Mouse (Mus musculus) forebrain, postnatal 0 days (tissue): ENCODE measurements around the gene Nelfe. TPM values are rescaled to one million over a fixed set of nuclear protein-coding genes. Genes with fewer than 3 reads are reported as not detected.
"Not testable (repeated sequence)": the region's sequence is repeated elsewhere in the genome, so short reads cannot be mapped to it uniquely, and the experiment has no call there.

Experiments used
- ATAC-seq: fragments of 200-750 bp; cut with Nextera tagmentation; 2 replicates; pipeline ENCODE4 v1.8.0; 2017; ENCODE audit warnings: mild to moderate bottlenecking, moderate library complexity
- DNase-seq: peaks from one replicate; pipeline ENCODE4 v3.0.0-alpha.2; 2015
- H3K27ac ChIP-seq: fragments of 300-500 bp; sonication (generic); 2 replicates; pipeline ENCODE4 v1.5.1; 2014; ENCODE audit warnings: low read depth, mild to moderate bottlenecking, antibody characterized with exemption, low read length, moderate library complexity, mixed read lengths
- H3K27me3 ChIP-seq: fragments of 300-500 bp; sonication (generic); 2 replicates; pipeline ENCODE4 v1.6.1; 2014; ENCODE audit warnings: mild to moderate bottlenecking, low read length, mixed read lengths; ENCODE audit not compliant: insufficient read depth
- H3K36me3 ChIP-seq: fragments of 300-500 bp; sonication (generic); 2 replicates; pipeline ENCODE4 v1.6.1; 2014; ENCODE audit warnings: mild to moderate bottlenecking, moderate library complexity; ENCODE audit not compliant: insufficient read depth
- H3K4me1 ChIP-seq: fragments of 300-500 bp; sonication (generic); 2 replicates; pipeline ENCODE4 v1.6.1; 2014; ENCODE audit warnings: antibody characterized with exemption; ENCODE audit not compliant: insufficient read depth
- H3K4me2 ChIP-seq: fragments of 300-500 bp; sonication (generic); 2 replicates; pipeline ENCODE4 v1.6.1; 2014; ENCODE audit warnings: low read depth, mild to moderate bottlenecking, moderate library complexity
- H3K4me3 ChIP-seq: fragments of 300-500 bp; sonication (generic); 2 replicates; pipeline ENCODE4 v1.5.1; 2014; ENCODE audit warnings: low read depth, low read length, mixed read lengths
- H3K9ac ChIP-seq: fragments of 300-500 bp; sonication (generic); 2 replicates; pipeline ENCODE4 v1.6.1; 2014; ENCODE audit warnings: mild to moderate bottlenecking
- H3K9me3 ChIP-seq: fragments of 300-500 bp; sonication (generic); 2 replicates; pipeline ENCODE4 v1.6.1; 2016; ENCODE audit warnings: low read length
- CTCF ChIP-seq: sonication (generic); IDR thresholded peaks from 2 replicates; pipeline ENCODE4 v1.5.1; 2016; ENCODE audit warnings: antibody characterized with exemption, control low read depth, low read depth
- WGBS: fragments of 180-500 bp; shearing (Covaris S2); extraction: QIAGEN DNeasy Blood & Tissue Kit; methylation state at CpG from one replicate; pipeline ENCODE4 v1.1.7; 2014; 5-methylcytosine and 5-hydroxymethylcytosine counted together
- polyA plus RNA-seq: library from polyadenylated mRNA; unstranded; fragments of >200 nt; fragmentation: Nextera tagmentation; extraction: Ambion mirVana; gene quantifications from 2 replicates; pipeline ENCODE4 v1.2.1, GENCODE M21; 2015
- total RNA-seq: library from RNA; depleted of rRNA; stranded (reverse); fragments of >200 nt; gene quantifications from 2 replicates; pipeline ENCODE4 v1.2.3, GENCODE M21; 2014

The Nelfe gene
- total and polyA plus RNA-seq, 2 experiments from 2014 or later, result 32.0 to 54.6 TPM

- Histone ChIP-seq H3K36me3 (no peaks in the 10 kb centered on the region), H3K4me1 (no peaks in the 10 kb centered on the region), H3K4me2 (no peak overlapping the region), H3K27ac (no peak overlapping the region), H3K9ac (no peak overlapping the region), H3K4me3 (no peak overlapping the region), H3K27me3 (no peaks in the 10 kb centered on the region), H3K9me3 (0 out of 2 replicates have a peak, but pooled peaks cover 4% of the 10 kb centered on the region)
- ATAC-seq (no peak), DNase-seq (no peak)
- no peak for TF ChIP-seq CTCF
- WGBS, result 83% methylated on average over 6 of the region's 6 CpGs
Measured at GRCm38 (mm10) chr17:34808599-34809205, 41.5 kb upstream of the Nelfe start.

DNA sequence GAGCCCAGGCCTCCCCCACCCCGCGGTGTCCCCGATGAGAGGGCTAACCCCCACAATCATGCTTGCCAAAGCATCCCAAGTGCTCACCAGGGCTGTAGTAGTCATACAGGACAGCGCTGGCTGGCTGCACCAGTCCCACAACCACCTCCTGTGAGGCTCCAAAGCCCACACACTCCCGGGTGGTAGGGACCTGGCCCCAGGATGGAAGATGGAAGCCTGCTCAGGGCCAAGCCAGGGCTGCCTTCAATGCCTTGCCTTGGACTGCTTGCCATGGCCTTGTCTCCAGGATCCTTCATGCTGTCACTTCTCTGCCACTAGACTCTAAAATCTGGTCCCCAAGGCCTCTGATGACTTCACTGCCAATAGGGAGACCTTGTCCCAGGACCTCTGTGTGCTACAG is 39.8 kb upstream of the Nelfe start:
- H3K4me1 ChIP-seq, H3K9ac ChIP-seq, H3K4me2 ChIP-seq, H3K36me3 ChIP-seq, DNase-seq, H3K27ac ChIP-seq, H3K9me3 ChIP-seq, H3K4me3 ChIP-seq, ATAC-seq, H3K27me3 ChIP-seq: not testable (repeated sequence)
- WGBS, result 84% methylated on average over 5 of the region's 5 CpGs

DNA sequence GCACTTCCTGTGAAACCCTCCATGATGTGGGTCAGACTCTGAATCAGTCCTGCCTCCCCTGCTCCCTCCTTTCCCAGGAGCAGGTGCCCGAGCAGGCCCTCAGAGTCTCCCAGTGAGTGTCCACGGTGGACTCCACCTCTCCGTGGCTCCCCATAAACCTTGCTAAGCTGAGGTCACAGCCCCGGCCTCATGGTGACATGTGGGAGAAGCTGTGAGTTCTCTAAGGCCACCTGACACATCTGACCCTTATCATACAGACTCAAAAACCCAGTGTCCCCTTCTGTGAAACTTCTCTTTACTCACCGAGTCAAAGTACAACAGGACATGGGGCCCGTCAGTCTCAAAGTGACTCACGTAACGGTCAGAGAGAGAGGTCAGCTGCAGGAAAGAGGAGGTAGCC is 39.4 kb upstream of the Nelfe start:
- ATAC-seq, H3K27me3 ChIP-seq, H3K27ac ChIP-seq, H3K4me1 ChIP-seq, DNase-seq, H3K4me3 ChIP-seq, H3K36me3 ChIP-seq, H3K9me3 ChIP-seq, H3K9ac ChIP-seq, H3K4me2 ChIP-seq: not testable (repeated sequence)
- WGBS, result 88% methylated on average over 6 of the region's 8 CpGs

DNA sequence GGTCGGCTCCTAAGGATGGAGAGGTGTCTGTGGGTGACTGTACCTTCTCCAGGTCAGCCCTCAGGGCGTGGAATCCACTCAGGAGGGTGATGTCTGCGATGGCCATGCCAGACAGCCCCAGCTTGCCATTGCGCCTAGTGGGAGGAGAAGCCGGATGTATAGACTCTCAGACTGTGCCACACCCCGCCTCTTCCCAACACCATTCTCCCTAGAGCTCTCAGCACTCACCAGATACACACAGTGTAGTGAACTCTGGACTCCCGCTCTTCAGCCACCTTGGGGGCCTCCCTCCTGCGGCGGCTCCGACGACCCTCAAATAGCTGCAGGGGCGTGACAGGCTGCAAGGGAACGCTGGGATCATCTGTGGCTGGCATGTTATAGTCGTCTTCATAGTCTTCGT is 38.9 kb upstream of the Nelfe start:
- 73% methylated on average over 15 of the region's 15 CpGs for WGBS
- Histone ChIP-seq H3K9ac (no peak overlapping the region), H3K4me1 (no peaks in the 10 kb centered on the region), H3K36me3 (no peaks in the 10 kb centered on the region), H3K9me3 (no peaks in the 10 kb centered on the region), H3K27me3 (no peaks in the 10 kb centered on the region), H3K27ac (no peak overlapping the region), H3K4me2 (no peak overlapping the region), H3K4me3 (no peak overlapping the region)
- ATAC-seq, result no peak
- no peak for TF ChIP-seq CTCF
- DNase-seq, result no peak

DNA sequence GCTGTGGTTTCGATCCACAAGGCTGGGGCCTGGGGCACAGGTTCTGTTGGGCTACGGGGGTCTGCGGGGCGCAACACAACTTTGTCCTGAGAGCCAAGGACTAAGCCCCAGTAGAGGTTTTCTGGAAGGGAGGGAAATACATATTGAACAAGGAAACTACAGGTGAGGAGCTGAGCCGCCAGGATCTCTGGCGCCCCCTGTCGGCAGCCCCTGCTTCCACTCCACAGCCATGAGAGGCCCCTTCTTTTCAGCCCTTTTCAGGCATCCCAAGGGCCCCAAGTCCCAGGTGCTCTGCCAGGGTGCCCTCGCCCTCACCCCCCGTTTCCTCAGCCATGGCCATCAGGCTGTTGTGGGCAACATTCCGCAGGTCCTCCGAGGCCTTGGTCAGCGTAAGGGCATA is 36.4 kb upstream of the Nelfe start:
- H3K9me3 ChIP-seq, ATAC-seq, H3K36me3 ChIP-seq, H3K27me3 ChIP-seq, H3K27ac ChIP-seq, H3K4me1 ChIP-seq, H3K9ac ChIP-seq, H3K4me3 ChIP-seq, H3K4me2 ChIP-seq: not testable (repeated sequence)
- WGBS, result 66% methylated on average over 12 of the region's 12 CpGs
- peak; percentile 65 for TF ChIP-seq CTCF
- peak; percentile 15 for DNase-seq

DNA sequence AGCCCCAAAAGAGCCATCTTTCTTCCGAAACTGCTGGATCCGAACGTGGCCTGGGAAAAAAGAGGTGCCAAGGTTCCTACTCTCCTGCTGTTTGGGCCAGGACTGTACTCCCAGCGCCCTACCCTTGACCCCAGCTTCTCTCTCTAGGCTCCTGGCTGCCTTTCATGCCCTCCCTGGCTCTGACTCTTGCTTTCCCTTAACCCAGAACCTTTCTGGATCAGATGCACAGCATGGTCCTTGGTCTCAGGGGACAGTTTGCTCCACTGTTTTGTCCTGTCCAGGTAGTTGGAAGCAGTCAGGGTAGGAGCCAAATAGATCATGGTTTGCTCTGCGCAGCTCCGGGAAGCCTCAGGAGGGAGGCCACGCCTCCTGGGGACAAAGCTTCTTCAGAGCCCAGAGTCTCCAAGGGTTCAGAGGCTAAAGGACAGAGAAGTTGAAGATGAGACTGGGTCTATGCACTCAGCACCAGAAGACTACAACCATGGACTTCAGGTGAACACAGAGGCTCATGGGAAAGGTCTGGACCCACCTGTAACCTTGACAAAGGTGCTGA is 35.3 kb upstream of the Nelfe start:
- Histone ChIP-seq H3K27me3 (no peaks in the 10 kb centered on the region), H3K36me3 (no peaks in the 10 kb centered on the region), H3K27ac (no peak overlapping the region), H3K4me3 (no peak overlapping the region), H3K4me1 (no peaks in the 10 kb centered on the region), H3K4me2 (no peak overlapping the region), H3K9ac (no peak overlapping the region), H3K9me3 (no peaks in the 10 kb centered on the region)
- WGBS, result 77% methylated on average over 7 of the region's 7 CpGs
- TF ChIP-seq CTCF, result no peak
- ATAC-seq (no peak), DNase-seq (no peak)

GRCm38 (mm10) chr17:34830776-34831175 is 19.4 kb upstream of the Nelfe start:
- peaks cover 63% of the 10 kb centered on the region for H3K36me3 ChIP-seq
- H3K27me3 ChIP-seq, ATAC-seq, H3K9ac ChIP-seq, DNase-seq, H3K4me3 ChIP-seq, H3K4me1 ChIP-seq, H3K27ac ChIP-seq, H3K9me3 ChIP-seq, H3K4me2 ChIP-seq: not testable (repeated sequence)
- 100% methylated on average over 1 of the region's 1 CpGs for WGBS
